Mouse (Mus musculus) brain, embryonic 14.5 days (tissue): Measurements from ENCODE around the gene Tcf12.

ENCODE experiments used
- CTCF ChIP-seq: fragments of 200-500 bp; IDR thresholded peaks from 2 replicates; pipeline ENCODE4 v1.5.1; 2012; ENCODE audit warnings: inconsistent platforms, mild to moderate bottlenecking, moderate library complexity, borderline replicate concordance; ENCODE audit not compliant: insufficient read depth, insufficient read length; ENCODE audit errors: extremely low read depth
- POLR2A ChIP-seq: fragments of 200-500 bp; IDR thresholded peaks from 2 replicates; pipeline ENCODE4 v1.6.1; 2012; ENCODE audit warnings: mild to moderate bottlenecking, inconsistent platforms, borderline replicate concordance; ENCODE audit not compliant: poor library complexity, insufficient read depth, insufficient read length, severe bottlenecking; ENCODE audit errors: extremely low read depth

DNA sequence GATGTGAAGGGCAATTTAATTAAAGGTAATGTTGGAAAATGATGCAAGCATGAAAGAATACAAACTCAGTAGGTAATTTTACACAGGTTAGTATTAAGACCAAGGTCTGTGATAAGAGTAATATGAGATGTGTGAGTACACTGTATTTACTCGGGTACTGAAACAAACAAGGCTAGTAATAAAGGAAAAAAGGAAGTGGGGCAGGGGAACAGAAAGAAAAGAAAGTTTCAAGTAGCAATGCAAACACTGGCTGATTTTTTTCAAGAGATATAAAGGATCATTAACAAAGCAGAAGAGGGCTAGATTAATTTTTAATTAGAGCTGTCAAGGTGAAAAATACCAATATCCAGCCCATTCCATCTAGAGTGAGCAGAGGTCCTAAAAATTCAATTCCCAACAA lies 122.0 kb downstream of the Tcf12 start:
- TF ChIP-seq CTCF (no peak), POLR2A (no peak)
